Mouse (Mus musculus) embryonic stem cell, embryonic (primary cell): ENCODE data around the gene Ramac.

ENCODE experiments used
- CTCF ChIA-PET, 4 experiments: fragments of 300-600 bp in 2 of 4; fragments of 350-600 bp in 2 of 4; sonication (Branson Sonifier 250); formaldehyde crosslinking; loops; one replicate each; lab custom pipeline; 2022; ENCODE audit warnings: inconsistent platforms in 2 of 4; lab: Charles Lee
- POLR2A ChIA-PET, 4 experiments: fragments of 300-600 bp in 2 of 4; fragments of 350-600 bp in 2 of 4; sonication (Branson Sonifier 250); formaldehyde crosslinking; loops; one replicate each; lab custom pipeline; 2022; ENCODE audit warnings: antibody characterized with exemption in 4 of 4, inconsistent platforms in 1 of 4; lab: Charles Lee

Gene Ramac

DNA sequence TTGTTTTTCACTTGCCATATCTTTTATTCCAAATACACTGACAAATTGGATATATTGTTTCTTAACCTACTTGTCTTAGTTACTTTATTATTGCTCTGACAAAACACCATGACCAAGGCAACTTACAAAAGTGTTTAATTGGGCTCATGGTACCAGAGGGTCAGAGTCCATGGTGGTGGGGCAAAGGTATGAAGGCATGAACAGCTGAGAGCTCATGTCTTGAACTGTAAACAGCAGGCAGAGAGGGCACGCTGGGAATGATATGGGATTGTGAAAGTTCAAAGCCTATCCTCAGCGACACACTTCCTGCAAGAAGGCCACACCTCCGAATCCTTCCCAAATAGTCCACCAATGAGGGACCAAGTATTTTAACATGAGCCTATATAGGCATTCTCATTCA, 14.8 kb upstream of the Ramac start:
- ChIA-PET POLR2A (interaction anchor here in 1 of 4 experiments (1.1 to 1.3 kb wide), 2 partner anchors 8 to 14 kb away, joined by 3 read pairs; partner anchors contain the start of gene Ramac), CTCF (no interaction called here)

DNA sequence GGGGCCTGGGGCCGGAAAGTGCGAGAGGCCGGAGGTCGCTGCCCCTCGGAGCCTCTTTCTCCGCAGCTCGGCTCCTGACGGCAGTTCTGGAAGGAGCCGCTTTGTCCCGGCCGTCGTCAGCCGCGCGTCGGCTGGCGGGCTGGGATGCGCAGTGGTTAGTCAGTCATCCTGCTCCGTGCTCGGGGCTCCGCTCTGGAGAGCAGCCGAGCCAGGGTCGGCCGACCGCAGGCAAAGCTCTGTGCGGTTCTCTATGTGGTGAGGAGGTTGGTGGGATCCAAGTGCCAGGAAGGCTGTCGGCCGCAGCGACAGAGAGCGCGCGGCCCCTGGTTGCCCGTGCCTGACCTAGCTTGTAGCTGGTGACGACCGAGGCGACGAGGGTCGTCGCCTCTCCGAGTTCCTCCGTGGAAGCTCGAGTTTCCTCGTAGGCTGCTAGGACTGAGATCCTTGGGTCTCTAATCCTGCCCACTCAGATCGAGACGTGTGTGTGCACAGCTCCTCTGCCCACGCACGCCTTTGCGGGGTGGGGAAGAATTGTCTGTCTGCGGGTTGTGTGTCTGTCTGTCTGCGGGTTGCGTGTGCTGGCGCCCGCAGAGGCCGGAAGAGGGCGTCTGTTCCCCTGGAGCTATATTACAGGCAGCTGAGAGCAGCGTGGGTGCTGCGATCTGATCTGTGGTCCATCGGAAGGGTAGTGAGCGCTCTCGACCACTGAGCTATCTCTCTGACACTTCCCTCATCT, 553 bp downstream of the Ramac start:
- CTCF ChIA-PET = interaction anchor here (0.5 to 3.3 kb wide), 25 partner anchors 10 to 552 kb away, joined by 3 to 24 read pairs (median 4); partner anchors contain the start of genes Btbd1 (in 1 of the 4), Cpeb1 (in 1 of the 4) and Whamm (in 1 of the 4)

DNA sequence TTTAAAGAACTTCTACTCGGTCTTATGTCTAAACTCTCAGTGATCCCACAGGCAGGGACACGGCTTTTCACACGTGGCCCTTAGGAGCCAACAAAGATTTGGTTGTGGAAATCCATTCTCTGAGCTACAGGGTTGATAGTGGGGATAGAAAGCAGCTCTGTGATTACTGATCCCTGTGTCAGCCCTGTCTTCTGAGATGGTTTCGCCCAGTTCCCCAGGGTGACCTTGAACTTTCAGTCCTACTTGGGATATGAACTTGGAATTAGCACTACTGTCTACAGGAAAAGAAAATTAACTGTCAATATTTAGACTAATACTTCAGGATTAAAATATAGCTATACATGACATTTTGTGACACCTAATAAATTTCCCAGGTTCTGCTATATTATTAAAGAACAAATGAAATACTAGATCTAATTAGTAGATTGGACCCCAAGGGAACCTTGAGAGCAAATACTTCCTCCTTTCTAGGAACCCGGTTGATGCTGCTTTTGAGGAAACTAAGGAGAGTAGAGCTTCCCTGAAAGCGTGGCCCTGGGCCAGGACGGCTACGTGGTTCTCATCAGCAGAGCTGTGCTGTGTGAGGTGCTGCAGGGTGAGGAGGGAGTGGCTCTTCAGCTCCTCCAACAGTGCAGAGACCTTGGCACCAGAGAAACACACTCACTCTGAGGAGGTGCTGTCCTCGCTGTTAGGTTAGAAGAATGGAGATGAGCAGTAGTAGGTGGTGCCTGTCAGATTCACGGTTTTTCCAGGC, 10.2 kb downstream of the Ramac start:
- ChIA-PET CTCF (interaction anchor here in 3 of 4 experiments (0.7 to 1.6 kb wide), 5 partner anchors 10 to 147 kb away, joined by 3 to 24 read pairs (median 5); partner anchors contain the start of gene Ramac (in 2 of the 3)), POLR2A (interaction anchor here (0.6 to 3.8 kb wide), 10 partner anchors 8 to 646 kb away, joined by 3 to 36 read pairs (median 8); partner anchors contain the start of genes Ramac (in 4 of the 4) and Whamm (in 1 of the 4))

More for the DNA sequence above, 553 bp downstream of the Ramac start:
- POLR2A ChIA-PET = interaction anchor here (0.6 to 3.0 kb wide), 78 partner anchors 9 to 1104 kb away, joined by 3 to 36 read pairs (median 4); partner anchors contain the start of genes 3110040N11Rik (in 3 of the 4), Whamm (in 2 of the 4), Btbd1 (in 1 of the 4) and Cpeb1 (in 1 of the 4)

DNA sequence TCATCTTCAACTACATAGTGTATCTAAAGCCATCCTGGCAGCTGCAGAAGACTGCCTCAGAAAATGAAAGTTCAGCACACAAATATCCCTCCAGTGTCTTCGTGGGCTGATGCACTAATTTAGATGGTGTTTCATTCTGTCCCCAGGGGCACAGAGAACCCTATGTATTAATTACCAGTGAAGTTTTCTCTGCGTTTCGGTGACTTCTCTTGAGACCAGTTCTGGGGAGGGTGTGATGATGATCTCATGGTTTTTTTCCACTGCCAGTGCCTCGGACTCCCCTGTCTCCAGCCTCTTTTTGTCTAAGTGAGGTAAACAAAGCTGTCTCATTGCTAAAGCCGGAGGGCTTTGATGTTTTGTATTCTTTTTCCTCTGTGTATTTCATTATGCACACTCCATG, 12.6 kb downstream of the Ramac start:
- POLR2A ChIA-PET = interaction anchor here in 3 of 4 experiments (0.6 to 3.8 kb wide), 7 partner anchors 13 to 726 kb away, joined by 3 to 36 read pairs (median 5); partner anchors contain the start of gene Ramac (in 3 of the 3)
- CTCF ChIA-PET = interaction anchor here in 2 of 4 experiments (1.4 to 1.5 kb wide), 2 partner anchors 12 to 13 kb away, joined by 3 to 5 read pairs; partner anchors contain the start of gene Ramac (in 2 of the 2)

DNA sequence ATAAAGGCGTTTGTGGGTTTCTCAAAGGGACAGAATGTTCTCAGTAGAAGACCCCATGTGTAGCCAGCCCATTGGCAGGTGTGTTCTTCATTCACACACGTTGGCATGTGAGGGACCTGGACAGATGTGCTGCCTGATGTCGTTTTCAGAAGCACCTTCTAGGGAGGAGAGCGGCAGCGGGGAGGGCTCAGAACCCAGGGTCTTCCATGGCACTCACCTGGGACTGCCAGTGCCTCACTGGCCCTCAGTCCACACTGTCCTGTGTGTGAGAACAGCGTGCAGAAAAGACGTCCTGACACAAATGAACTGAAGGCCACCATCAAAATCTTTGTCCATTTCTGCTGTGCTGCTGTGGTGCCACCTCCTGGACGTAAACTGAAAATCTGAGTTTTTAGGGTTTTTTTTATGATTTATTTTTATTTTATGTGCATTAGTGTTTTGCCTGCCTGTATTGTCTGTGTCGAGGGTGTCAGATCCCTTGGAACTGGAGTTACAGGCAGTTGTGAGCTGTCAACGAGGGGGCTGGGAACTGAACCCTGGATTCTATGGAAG, 15.0 kb downstream of the Ramac start:
- CTCF ChIA-PET = interaction anchor here in 1 of 4 experiments (0.6 kb wide), 1 partner anchor 27 kb away, joined by 3 read pairs; no protein-coding TSS in a partner anchor
- POLR2A ChIA-PET = interaction anchor here in 2 of 4 experiments (1.0 to 2.5 kb wide), 4 partner anchors 11 to 15 kb away, joined by 3 to 13 read pairs (median 9); partner anchors contain the start of genes Ramac (in 2 of the 2) and 3110040N11Rik (in 1 of the 2)

DNA sequence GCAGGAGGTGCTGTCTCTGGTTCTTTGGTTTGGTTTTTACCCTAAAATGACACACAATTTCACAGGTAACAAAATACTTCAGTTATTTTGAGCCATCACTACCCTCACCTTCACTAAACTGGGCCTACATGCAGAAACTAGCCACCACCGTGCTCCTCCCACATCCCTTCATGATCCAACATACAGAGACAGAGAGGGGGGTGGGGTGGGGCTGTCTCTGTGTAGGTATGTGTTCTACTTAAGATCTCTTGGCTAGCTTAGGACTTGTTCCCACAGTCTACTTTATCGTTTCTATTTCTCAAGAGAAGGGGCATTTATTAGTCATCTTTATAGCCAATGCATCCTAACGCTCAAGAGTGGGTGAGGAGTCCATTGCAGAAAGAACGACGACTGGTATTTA, 25.8 kb downstream of the Ramac start:
- ChIA-PET CTCF (no interaction called here), POLR2A (interaction anchor here in 3 of 4 experiments (0.6 to 4.1 kb wide), 9 partner anchors 11 to 577 kb away, joined by 3 to 19 read pairs (median 3); partner anchors contain the start of gene Ramac (in 3 of the 3))

DNA sequence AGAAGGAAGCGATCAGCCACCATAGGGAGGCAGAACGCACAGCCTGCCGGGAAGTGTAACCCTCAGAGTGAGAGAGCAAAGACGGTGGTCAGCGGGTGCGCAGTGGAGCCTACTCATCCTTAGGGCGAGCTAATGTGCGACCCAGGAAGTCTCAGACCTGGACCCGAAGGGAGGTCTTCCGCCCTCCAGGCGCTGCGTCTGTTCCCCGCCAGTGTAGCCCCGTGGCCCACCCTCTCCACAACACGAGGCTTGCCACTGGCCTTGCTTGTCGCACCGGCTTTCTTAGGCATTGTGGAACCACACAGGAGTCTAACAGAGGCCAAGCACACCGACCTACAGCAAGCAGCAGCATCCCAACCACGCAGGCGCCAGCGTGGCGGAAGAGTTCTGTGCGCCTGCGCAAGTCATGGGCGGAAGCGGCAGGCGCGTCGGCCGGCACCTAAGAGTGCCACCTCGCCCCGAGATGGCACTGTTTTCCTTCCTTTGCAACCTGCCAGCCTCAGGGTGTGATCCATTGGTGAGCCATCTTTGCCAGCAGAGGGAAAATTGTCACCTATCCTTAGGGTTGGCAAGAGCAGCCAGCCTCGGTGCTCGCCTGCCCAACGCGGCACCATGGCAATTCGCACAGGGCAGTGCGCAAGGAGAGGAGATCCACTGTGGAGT, 26.5 kb downstream of the Ramac start, which contains the start of gene 3110040N11Rik:
TSS of gene 3110040N11Rik (minus strand) at position 384 of the 663 bp plus-strand sequence.
- POLR2A ChIA-PET = interaction anchor here in 3 of 4 experiments (0.7 to 4.1 kb wide), 7 partner anchors 12 to 578 kb away, joined by 3 to 19 read pairs (median 5); partner anchors contain the start of gene Ramac (in 3 of the 3)

DNA sequence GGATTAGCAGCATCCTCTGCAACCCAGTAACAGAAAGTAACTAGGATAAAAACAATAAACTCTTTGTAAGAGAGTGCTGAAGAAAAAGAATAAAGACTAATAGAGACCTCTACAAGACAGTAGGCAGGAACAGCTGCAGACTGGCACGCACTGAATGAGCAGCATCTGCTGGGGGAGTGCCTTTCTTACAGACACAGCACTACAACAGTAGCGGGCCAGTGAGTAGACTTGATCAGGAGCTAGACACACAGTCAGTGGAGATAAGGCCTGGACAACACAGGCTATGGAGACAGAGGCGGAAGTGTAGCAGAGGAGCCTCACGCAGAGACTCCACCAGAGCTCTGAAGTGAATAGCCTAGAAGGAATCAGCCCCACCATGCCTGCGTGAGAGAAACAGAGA, 43.3 kb downstream of the Ramac start:
- ChIA-PET CTCF (no interaction called here), POLR2A (interaction anchor here in 1 of 4 experiments (0.6 kb wide), 1 partner anchor 379 kb away, joined by 4 read pairs; no protein-coding TSS in a partner anchor)

More for the DNA sequence above, 26.5 kb downstream of the Ramac start, which contains the start of gene 3110040N11Rik:
- CTCF ChIA-PET = no interaction called here
